Mouse (Mus musculus): ENCODE results near the gene Akna. TPM values are rescaled to one million over a fixed set of nuclear protein-coding genes. Genes with fewer than 3 reads are reported as not detected.

Akna gene
- polyA plus RNA-seq, 1 experiment from 2014 or later = 1.9 TPM

GRCm38 (mm10) chr4:63389887-63390528, 13.1 kb downstream of the Akna start:
- Histone ChIP-seq H3K36me3 (ENCODE audit: control insufficient read depth, insufficient read depth, low read length) (peaks cover 23% of the 10 kb centered on the region), H3K4me3 (ENCODE audit: control insufficient read depth in 1 of 2, insufficient read depth in 1 of 2, low read depth in 1 of 2, low read length in 2 of 2) (no peak overlapping the region), H3K4me2 (ENCODE audit: low read length) (no peak overlapping the region), H3K4me1 (ENCODE audit: control insufficient read depth in 2 of 2, insufficient read depth in 2 of 2, low read length in 2 of 2) (peaks cover 6 to 13% of the 10 kb centered on the region in 2 experiments; a peak in 2 of 4 replicates), H3K9me3 (ENCODE audit: control insufficient read depth, low read length) (no peaks in the 10 kb centered on the region), H3K9ac (ENCODE audit: low read length) (no peak overlapping the region), H3K27me3 (ENCODE audit: control insufficient read depth, insufficient read depth, low read length) (no peaks in the 10 kb centered on the region), H3K27ac (replicated peaks in 1 of 2; ENCODE audit: control insufficient read depth in 1 of 2, insufficient read depth in 1 of 2, low read depth in 2 of 2, low read length in 2 of 2) (no peak overlapping the region)
- WGBS = 72% methylated on average over 11 of the region's 11 CpGs
- no peak for ATAC-seq (ENCODE audit: insufficient number of reproducible peaks, insufficient read depth, low FRiP score, low read depth)

- ATAC-seq (ENCODE audit: insufficient number of reproducible peaks, insufficient read depth, low FRiP score, low read depth) = no peak
- Histone ChIP-seq H3K27me3 (ENCODE audit: control insufficient read depth, insufficient read depth, low read length) (no peaks in the 10 kb centered on the region), H3K27ac (replicated peaks in 1 of 2; ENCODE audit: control insufficient read depth in 1 of 2, insufficient read depth in 1 of 2, low read depth in 2 of 2, low read length in 2 of 2) (no peak overlapping the region), H3K4me2 (ENCODE audit: low read length) (no peak overlapping the region), H3K36me3 (ENCODE audit: control insufficient read depth, insufficient read depth, low read length) (peaks cover 16% of the 10 kb centered on the region), H3K4me3 (ENCODE audit: control insufficient read depth in 1 of 2, insufficient read depth in 1 of 2, low read depth in 1 of 2, low read length in 2 of 2) (no peak overlapping the region), H3K9ac (ENCODE audit: low read length) (no peak overlapping the region), H3K9me3 (ENCODE audit: control insufficient read depth, low read length) (no peaks in the 10 kb centered on the region), H3K4me1 (ENCODE audit: control insufficient read depth in 2 of 2, insufficient read depth in 2 of 2, low read length in 2 of 2) (peaks cover 6 to 13% of the 10 kb centered on the region in 2 experiments; a peak in 2 of 4 replicates)
- WGBS = 49% methylated on average over 8 of the region's 8 CpGs
Observed at GRCm38 (mm10) chr4:63389121-63389886, 13.8 kb downstream of the Akna start.

GRCm38 (mm10) chr4:63388029-63388428, 15.1 kb downstream of the Akna start:
- peaks cover 14% of the 10 kb centered on the region for H3K36me3 ChIP-seq (ENCODE audit: control insufficient read depth, insufficient read depth, low read length)
- no peak overlapping the region for H3K9ac ChIP-seq (ENCODE audit: low read length)
- WGBS = 76% methylated on average over 6 of the region's 6 CpGs
- no peak overlapping the region for H3K27ac ChIP-seq (replicated peaks in 1 of 2; ENCODE audit: control insufficient read depth in 1 of 2, insufficient read depth in 1 of 2, low read depth in 2 of 2, low read length in 2 of 2)
- H3K27me3 ChIP-seq (ENCODE audit: control insufficient read depth, insufficient read depth, low read length) = no peaks in the 10 kb centered on the region
- peaks cover 6 to 13% of the 10 kb centered on the region in 2 experiments; a peak in 2 of 4 replicates for H3K4me1 ChIP-seq (ENCODE audit: control insufficient read depth in 2 of 2, insufficient read depth in 2 of 2, low read length in 2 of 2)
- H3K9me3 ChIP-seq (ENCODE audit: control insufficient read depth, low read length) = no peaks in the 10 kb centered on the region
- H3K4me2 ChIP-seq (ENCODE audit: low read length) = no peak overlapping the region
- no peak for ATAC-seq (ENCODE audit: insufficient number of reproducible peaks, insufficient read depth, low FRiP score, low read depth)
- H3K4me3 ChIP-seq (ENCODE audit: control insufficient read depth in 1 of 2, insufficient read depth in 1 of 2, low read depth in 1 of 2, low read length in 2 of 2) = no peak overlapping the region

- no peak overlapping the region for H3K27ac ChIP-seq (replicated peaks in 1 of 2; ENCODE audit: control insufficient read depth in 1 of 2, insufficient read depth in 1 of 2, low read depth in 2 of 2, low read length in 2 of 2)
- no peak overlapping the region for H3K4me2 ChIP-seq (ENCODE audit: low read length)
- WGBS = 78% methylated on average over 11 of the region's 11 CpGs
- H3K36me3 ChIP-seq (ENCODE audit: control insufficient read depth, insufficient read depth, low read length) = peaks cover 25% of the 10 kb centered on the region
- H3K4me1 ChIP-seq (ENCODE audit: control insufficient read depth in 2 of 2, insufficient read depth in 2 of 2, low read length in 2 of 2) = peaks cover 0 to 4% of the 10 kb centered on the region in 2 experiments; a peak in 1 of 4 replicates
- no peak for ATAC-seq (ENCODE audit: insufficient number of reproducible peaks, insufficient read depth, low FRiP score, low read depth)
- no peaks in the 10 kb centered on the region for H3K27me3 ChIP-seq (ENCODE audit: control insufficient read depth, insufficient read depth, low read length)
- H3K4me3 ChIP-seq (ENCODE audit: control insufficient read depth in 1 of 2, insufficient read depth in 1 of 2, low read depth in 1 of 2, low read length in 2 of 2) = no peak overlapping the region
- no peak overlapping the region for H3K9ac ChIP-seq (ENCODE audit: low read length)
- H3K9me3 ChIP-seq (ENCODE audit: control insufficient read depth, low read length) = no peaks in the 10 kb centered on the region
Observed at GRCm38 (mm10) chr4:63385784-63386183, 17.4 kb downstream of the Akna start.

- H3K27ac ChIP-seq (replicated peaks in 1 of 2; ENCODE audit: control insufficient read depth in 1 of 2, insufficient read depth in 1 of 2, low read depth in 2 of 2, low read length in 2 of 2) = no peak overlapping the region
- 74% methylated on average over 3 of the region's 3 CpGs for WGBS
Observed at GRCm38 (mm10) chr4:63385253-63385652, 17.9 kb downstream of the Akna start.

GRCm38 (mm10) chr4:63384262-63384661, 18.9 kb downstream of the Akna start:
- H3K27ac ChIP-seq (replicated peaks in 1 of 2; ENCODE audit: control insufficient read depth in 1 of 2, insufficient read depth in 1 of 2, low read depth in 2 of 2, low read length in 2 of 2) = no peak overlapping the region
- H3K9ac ChIP-seq (ENCODE audit: low read length) = no peak overlapping the region
- 81% methylated on average over 4 of the region's 4 CpGs for WGBS
- H3K4me1 ChIP-seq (ENCODE audit: control insufficient read depth in 2 of 2, insufficient read depth in 2 of 2, low read length in 2 of 2) = peaks cover 0 to 2% of the 10 kb centered on the region in 2 experiments; a peak in 1 of 4 replicates
- H3K36me3 ChIP-seq (ENCODE audit: control insufficient read depth, insufficient read depth, low read length) = peaks cover 37% of the 10 kb centered on the region
- H3K4me3 ChIP-seq (ENCODE audit: control insufficient read depth in 1 of 2, insufficient read depth in 1 of 2, low read depth in 1 of 2, low read length in 2 of 2) = no peak overlapping the region
- no peak for ATAC-seq (ENCODE audit: insufficient number of reproducible peaks, insufficient read depth, low FRiP score, low read depth)
- H3K27me3 ChIP-seq (ENCODE audit: control insufficient read depth, insufficient read depth, low read length) = no peaks in the 10 kb centered on the region
- no peaks in the 10 kb centered on the region for H3K9me3 ChIP-seq (ENCODE audit: control insufficient read depth, low read length)
- no peak overlapping the region for H3K4me2 ChIP-seq (ENCODE audit: low read length)

More at GRCm38 (mm10) chr4:63385253-63385652, 17.9 kb downstream of the Akna start:
- Histone ChIP-seq H3K27me3 (ENCODE audit: control insufficient read depth, insufficient read depth, low read length) (no peaks in the 10 kb centered on the region), H3K4me2 (ENCODE audit: low read length) (no peak overlapping the region), H3K36me3 (ENCODE audit: control insufficient read depth, insufficient read depth, low read length) (peaks cover 30% of the 10 kb centered on the region), H3K4me3 (ENCODE audit: control insufficient read depth in 1 of 2, insufficient read depth in 1 of 2, low read depth in 1 of 2, low read length in 2 of 2) (no peak overlapping the region), H3K9ac (ENCODE audit: low read length) (no peak overlapping the region), H3K4me1 (ENCODE audit: control insufficient read depth in 2 of 2, insufficient read depth in 2 of 2, low read length in 2 of 2) (peaks cover 0 to 4% of the 10 kb centered on the region in 2 experiments; a peak in 1 of 4 replicates), H3K9me3 (ENCODE audit: control insufficient read depth, low read length) (no peaks in the 10 kb centered on the region)
- ATAC-seq (ENCODE audit: insufficient number of reproducible peaks, insufficient read depth, low FRiP score, low read depth) = no peak

- Histone ChIP-seq H3K36me3 (ENCODE audit: control insufficient read depth, insufficient read depth, low read length) (peaks cover 45% of the 10 kb centered on the region), H3K4me2 (ENCODE audit: low read length) (no peak overlapping the region), H3K4me3 (ENCODE audit: control insufficient read depth in 1 of 2, insufficient read depth in 1 of 2, low read depth in 1 of 2, low read length in 2 of 2) (no peak overlapping the region), H3K9ac (ENCODE audit: low read length) (no peak overlapping the region), H3K9me3 (ENCODE audit: control insufficient read depth, low read length) (no peaks in the 10 kb centered on the region), H3K27ac (replicated peaks in 1 of 2; ENCODE audit: control insufficient read depth in 1 of 2, insufficient read depth in 1 of 2, low read depth in 2 of 2, low read length in 2 of 2) (no peak overlapping the region), H3K27me3 (ENCODE audit: control insufficient read depth, insufficient read depth, low read length) (no peaks in the 10 kb centered on the region), H3K4me1 (ENCODE audit: control insufficient read depth in 2 of 2, insufficient read depth in 2 of 2, low read length in 2 of 2) (no peaks in the 10 kb centered on the region)
- ATAC-seq (ENCODE audit: insufficient number of reproducible peaks, insufficient read depth, low FRiP score, low read depth) = no peak
- WGBS = 82% methylated on average over 12 of the region's 12 CpGs
Observed at GRCm38 (mm10) chr4:63383474-63383873, 19.7 kb downstream of the Akna start.

All from heart, embryonic 14.5 days (tissue).